Mouse (Mus musculus) B cell, adult 2 months (primary cell): ENCODE data around the gene Rapgef2.

Experiments
- DNase-seq, 2 experiments: peaks; one replicate each; pipeline ENCODE4 v3.0.0; 2022

The Rapgef2 gene

GRCm38 (mm10) chr3:79015621-79016474, 270.5 kb downstream of the Rapgef2 start:
- DNase-seq: no peak
